Mouse (Mus musculus) B cell, adult 2 months (primary cell): ENCODE measurements at regions not wholly inside any gene's neighbourhood (a gene's known extent, or its start where the extent isn't known, plus 50 kb on each side); places are given as distances from the start of the nearest gene placed in this dataset.

Experiments
- DNase-seq, 2 experiments: peaks; one replicate each; pipeline ENCODE4 v3.0.0; 2022

GRCm38 (mm10) chr13:54895981-54896380 lies 53.2 kb upstream of the Unc5a start:
- DNase-seq = no peak
